Mouse (Mus musculus) liver, embryonic 14.5 days (tissue): Measurements from ENCODE around the gene Pth1r.

ENCODE experiments used
- CTCF ChIP-seq: IDR thresholded peaks from 2 replicates; pipeline ENCODE4 v1.5.1; 2016; ENCODE audit warnings: antibody characterized with exemption, low read depth, control low read depth
- EP300 ChIP-seq: IDR thresholded peaks from 2 replicates; pipeline ENCODE4 v1.6.1; 2016; ENCODE audit warnings: antibody characterized with exemption, low read depth

- TF ChIP-seq CTCF: no peak
- no peak for TF ChIP-seq EP300
Observed at GRCm38 (mm10) chr9:110683574-110684099, 63.3 kb downstream of the Pth1r start.
